Comparison of ENCODE assay signal across 1 mouse cellular context in the genomic region with DNA sequence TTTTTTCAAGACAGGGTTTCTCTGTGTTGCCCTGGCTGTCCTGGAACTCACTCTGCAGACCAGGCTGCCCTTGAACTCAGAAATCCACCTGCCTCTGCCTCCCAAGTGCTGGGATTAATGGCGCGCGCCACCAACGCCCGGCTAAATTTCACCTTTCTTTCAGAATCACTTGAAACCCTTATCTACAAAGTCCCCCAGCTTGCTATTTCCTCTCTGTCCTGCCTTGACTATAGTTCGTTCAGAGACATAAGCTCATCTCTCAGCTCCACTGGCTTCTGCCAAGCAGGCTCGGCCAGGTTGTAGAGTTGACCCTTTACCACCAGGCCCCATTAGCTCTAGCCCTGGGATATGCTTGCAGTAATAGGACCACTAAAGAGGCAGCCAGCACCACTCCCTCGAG.
TF ChIP-seq lines count a peak whose summit lies in the region.

No protein-coding gene starts in this region.

TF ChIP-seq in MEL, 35 proteins besides CTCF, POLR2A, EP300 and RAD21:
- TF ChIP-seq TBP (IDR thresholded peaks at IDR 0.05; ENCODE audit: low read depth, low read length) (peak; percentile 85), MEF2A (IDR thresholded peaks at IDR 0.05; ENCODE audit: extremely low read depth, insufficient replicate concordance, low read depth, low read length, poor library complexity, severe bottlenecking) (no peak), TCF12 (IDR thresholded peaks at IDR 0.05; ENCODE audit: low read depth, low read length) (0 out of 2 replicates have a peak, but pooled peaks have one; percentile 23), ZKSCAN1 (IDR thresholded peaks at IDR 0.05; ENCODE audit: low read depth, low read length) (no peak), POLR2AphosphoS5 (IDR thresholded peaks at IDR 0.05; ENCODE audit: borderline replicate concordance, low read depth, low read length) (no peak)
